Mouse (Mus musculus): ENCODE data around the gene Sh3kbp1. TPM values are rescaled to one million over a fixed set of nuclear protein-coding genes. Genes with fewer than 3 reads are reported as not detected.

Sh3kbp1 gene
- polyA plus RNA-seq, 1 experiment, result 18.0 TPM

DNA sequence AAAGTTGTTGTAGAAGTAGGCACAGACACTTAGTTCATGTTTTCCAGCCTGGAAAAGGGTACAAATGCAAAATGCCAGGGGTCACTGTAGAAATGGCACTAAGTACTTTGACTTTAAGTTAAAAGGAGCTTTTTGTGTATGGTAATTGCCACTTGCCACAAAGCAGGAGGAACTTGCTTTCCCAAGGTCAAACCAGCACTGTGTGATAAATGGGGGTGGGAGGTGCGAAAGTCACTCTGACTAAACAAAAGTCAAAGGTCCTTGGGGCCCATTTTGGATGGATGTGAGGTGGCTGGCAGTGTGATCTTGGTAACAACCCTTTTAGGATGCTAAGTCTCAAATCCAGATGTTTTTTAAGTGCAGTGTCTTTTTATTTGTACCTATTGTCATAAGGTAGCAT lies 316.5 kb downstream of the Sh3kbp1 start:
- Histone ChIP-seq H3K27me3 (ENCODE audit: control insufficient read depth, insufficient read depth, low read length) (no peaks in the 10 kb centered on the region), H3K27ac (ENCODE audit: insufficient read depth, low read length) (no peak overlapping the region), H3K4me1 (ENCODE audit: control insufficient read depth, insufficient read depth, low read length) (no peaks in the 10 kb centered on the region), H3K4me3 (replicated peaks; ENCODE audit: insufficient read depth, low read depth, low read length) (no peak overlapping the region)
- WGBS, result 96% methylated on average over 1 of the region's 1 CpGs
- TF ChIP-seq POLR2A (IDR thresholded peaks at IDR 0.05; ENCODE audit: borderline replicate concordance, insufficient read depth, low read length) (no peak), CTCF (IDR thresholded peaks at IDR 0.05; ENCODE audit: borderline replicate concordance, insufficient read depth, low read depth, low read length) (no peak)
- DNase-seq, result no peak

GRCm38 (mm10) chrX:159953546-159954429 lies 326.7 kb downstream of the Sh3kbp1 start:
- no peak overlapping the region for H3K27ac ChIP-seq (ENCODE audit: insufficient read depth, low read length)
- peaks cover 8% of the 10 kb centered on the region for H3K4me1 ChIP-seq (ENCODE audit: control insufficient read depth, insufficient read depth, low read length)
- no peak for TF ChIP-seq CTCF (IDR thresholded peaks at IDR 0.05; ENCODE audit: borderline replicate concordance, insufficient read depth, low read depth, low read length)
- no peak overlapping the region for H3K4me3 ChIP-seq (replicated peaks; ENCODE audit: insufficient read depth, low read depth, low read length)
- 39% methylated on average over 7 of the region's 7 CpGs for WGBS
- DNase-seq, result peak in 1 of 2 experiments; percentile 8
- no peaks in the 10 kb centered on the region; the same call in 1 of the 2 replicates for H3K27me3 ChIP-seq (ENCODE audit: control insufficient read depth, insufficient read depth, low read length)

DNA sequence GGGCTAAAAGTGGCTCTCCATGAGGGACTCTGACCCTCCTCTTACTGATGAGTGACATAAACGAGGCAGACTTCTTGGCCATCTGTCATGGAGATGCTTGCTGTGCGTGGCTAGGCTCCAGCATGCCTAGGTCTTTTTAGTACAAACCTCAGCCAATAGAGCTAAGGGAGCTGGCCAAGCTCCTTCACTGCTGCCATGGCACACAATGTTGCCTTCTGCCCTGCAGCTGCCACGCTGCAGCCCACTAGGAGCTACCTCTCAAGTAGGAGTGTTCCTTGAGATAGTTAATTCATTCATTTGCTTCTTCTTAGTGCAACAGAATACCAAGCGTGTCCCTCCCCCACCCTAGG lies 327.3 kb downstream of the Sh3kbp1 start:
- DNase-seq, result peak; percentile 63 to 80

GRCm38 (mm10) chrX:159955433-159955832 lies 328.4 kb downstream of the Sh3kbp1 start:
- DNase-seq, result no peak
- peaks cover 8% of the 10 kb centered on the region for H3K4me1 ChIP-seq (ENCODE audit: control insufficient read depth, insufficient read depth, low read length)
- H3K27me3 ChIP-seq (ENCODE audit: control insufficient read depth, insufficient read depth, low read length), result no peaks in the 10 kb centered on the region; the same call in 1 of the 2 replicates
- no peak overlapping the region for H3K4me3 ChIP-seq (replicated peaks; ENCODE audit: insufficient read depth, low read depth, low read length)
- H3K27ac ChIP-seq (ENCODE audit: insufficient read depth, low read length), result no peak overlapping the region
- WGBS, result 41% methylated on average over 6 of the region's 6 CpGs
- TF ChIP-seq POLR2A (IDR thresholded peaks at IDR 0.05; ENCODE audit: borderline replicate concordance, insufficient read depth, low read length) (no peak), CTCF (IDR thresholded peaks at IDR 0.05; ENCODE audit: borderline replicate concordance, insufficient read depth, low read depth, low read length) (no peak)

More for the DNA sequence above, 327.3 kb downstream of the Sh3kbp1 start:
- Histone ChIP-seq H3K4me3 (replicated peaks; ENCODE audit: insufficient read depth, low read depth, low read length) (no peak overlapping the region), H3K4me1 (ENCODE audit: control insufficient read depth, insufficient read depth, low read length) (peaks cover 8% of the 10 kb centered on the region), H3K27ac (ENCODE audit: insufficient read depth, low read length) (no peak overlapping the region), H3K27me3 (ENCODE audit: control insufficient read depth, insufficient read depth, low read length) (no peaks in the 10 kb centered on the region; the same call in 1 of the 2 replicates)
- TF ChIP-seq CTCF (IDR thresholded peaks at IDR 0.05; ENCODE audit: borderline replicate concordance, insufficient read depth, low read depth, low read length) (no peak), POLR2A (IDR thresholded peaks at IDR 0.05; ENCODE audit: borderline replicate concordance, insufficient read depth, low read length) (no peak)
- WGBS, result 4% methylated on average over 4 of the region's 4 CpGs

GRCm38 (mm10) chrX:159961385-159961784 lies 334.3 kb downstream of the Sh3kbp1 start:
- no peak overlapping the region for H3K4me3 ChIP-seq (replicated peaks; ENCODE audit: insufficient read depth, low read depth, low read length)
- WGBS, result 40% methylated on average over 2 of the region's 2 CpGs
- DNase-seq, result no peak
- H3K27me3 ChIP-seq (ENCODE audit: control insufficient read depth, insufficient read depth, low read length), result no peaks in the 10 kb centered on the region
- H3K27ac ChIP-seq (ENCODE audit: insufficient read depth, low read length), result no peak overlapping the region
- H3K4me1 ChIP-seq (ENCODE audit: control insufficient read depth, insufficient read depth, low read length), result peaks cover 6% of the 10 kb centered on the region; the same call in 1 of the 2 replicates
- TF ChIP-seq CTCF (IDR thresholded peaks at IDR 0.05; ENCODE audit: borderline replicate concordance, insufficient read depth, low read depth, low read length) (no peak), POLR2A (IDR thresholded peaks at IDR 0.05; ENCODE audit: borderline replicate concordance, insufficient read depth, low read length) (no peak)

GRCm38 (mm10) chrX:159963273-159963672 lies 336.2 kb downstream of the Sh3kbp1 start:
- peak; percentile 28; the same call in 1 of the 2 replicates for TF ChIP-seq CTCF (IDR thresholded peaks at IDR 0.05; ENCODE audit: borderline replicate concordance, insufficient read depth, low read depth, low read length)
- TF ChIP-seq POLR2A (IDR thresholded peaks at IDR 0.05; ENCODE audit: borderline replicate concordance, insufficient read depth, low read length), result no peak
- H3K4me3 ChIP-seq (replicated peaks; ENCODE audit: insufficient read depth, low read depth, low read length), result no peak overlapping the region
- peak; percentile 52 for DNase-seq
- WGBS, result 19% methylated on average over 4 of the region's 4 CpGs
- H3K4me1 ChIP-seq (ENCODE audit: control insufficient read depth, insufficient read depth, low read length), result peaks cover 6% of the 10 kb centered on the region; the same call in 1 of the 2 replicates
- no peak overlapping the region for H3K27ac ChIP-seq (ENCODE audit: insufficient read depth, low read length)
- H3K27me3 ChIP-seq (ENCODE audit: control insufficient read depth, insufficient read depth, low read length), result no peaks in the 10 kb centered on the region

GRCm38 (mm10) chrX:159963925-159964324 lies 336.9 kb downstream of the Sh3kbp1 start:
- Histone ChIP-seq H3K27ac (ENCODE audit: insufficient read depth, low read length) (no peak overlapping the region), H3K4me3 (replicated peaks; ENCODE audit: insufficient read depth, low read depth, low read length) (no peak overlapping the region), H3K4me1 (ENCODE audit: control insufficient read depth, insufficient read depth, low read length) (peaks cover 6% of the 10 kb centered on the region; the same call in 1 of the 2 replicates), H3K27me3 (ENCODE audit: control insufficient read depth, insufficient read depth, low read length) (no peaks in the 10 kb centered on the region)
- whole genome bisulfite sequencing, result 7% methylated on average over 9 of the region's 9 CpGs
- TF ChIP-seq CTCF (IDR thresholded peaks at IDR 0.05; ENCODE audit: borderline replicate concordance, insufficient read depth, low read depth, low read length) (0 out of 2 replicates have a peak, but pooled peaks have one; percentile 7), POLR2A (IDR thresholded peaks at IDR 0.05; ENCODE audit: borderline replicate concordance, insufficient read depth, low read length) (no peak)
- peak; percentile 83 to 92 for DNase-seq

GRCm38 (mm10) chrX:159969025-159969424 lies 342.0 kb downstream of the Sh3kbp1 start:
- peaks cover 6% of the 10 kb centered on the region; the same call in 1 of the 2 replicates for H3K4me1 ChIP-seq (ENCODE audit: control insufficient read depth, insufficient read depth, low read length)
- no peak overlapping the region for H3K4me3 ChIP-seq (replicated peaks; ENCODE audit: insufficient read depth, low read depth, low read length)
- DNase-seq, result no peak
- TF ChIP-seq CTCF (IDR thresholded peaks at IDR 0.05; ENCODE audit: borderline replicate concordance, insufficient read depth, low read depth, low read length) (no peak), POLR2A (IDR thresholded peaks at IDR 0.05; ENCODE audit: borderline replicate concordance, insufficient read depth, low read length) (no peak)
- no peak overlapping the region for H3K27ac ChIP-seq (ENCODE audit: insufficient read depth, low read length)
- WGBS, result 100% methylated on average over 2 of the region's 2 CpGs
- no peaks in the 10 kb centered on the region for H3K27me3 ChIP-seq (ENCODE audit: control insufficient read depth, insufficient read depth, low read length)

Data from cerebellum, adult 2 months (tissue).